In the genomic region with DNA sequence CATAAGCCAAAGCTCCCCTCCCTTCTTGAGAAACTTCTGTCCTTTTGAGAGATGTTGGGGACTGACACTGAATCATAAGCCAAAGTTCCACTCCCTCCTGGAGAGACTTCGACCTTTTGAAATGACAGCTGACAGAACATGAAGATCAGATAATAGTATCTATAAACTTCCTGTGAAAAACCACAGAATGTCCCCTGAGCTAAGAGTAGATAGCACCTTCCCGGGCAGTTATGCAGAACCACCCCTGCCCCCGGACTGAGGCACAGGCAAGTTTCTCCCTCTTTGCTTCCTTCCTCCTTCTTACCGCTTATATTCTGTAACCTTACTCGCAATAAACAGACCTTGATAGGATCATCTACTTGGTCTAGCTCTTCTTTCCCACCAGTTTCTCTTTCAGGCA, we compare ENCODE assay signal across 32 mouse cellular contexts.
DNase-seq lines count a peak whose midpoint lies in the region; ATAC-seq and TF ChIP-seq lines count a peak whose summit lies in the region.
"Had no signal": no experiment of that assay in that cellular context is flagged by ENCODE, and none has a peak within 500 bp of the region (broad histone marks: within the 10 kb centered on the region; RNA-seq: fewer than 3 reads in every experiment).

No protein-coding gene starts in this region.

- no peak overlapping the region for H3K27ac ChIP-seq in heart, adult 2 months
- H3K27ac ChIP-seq: embryonic facial prominence, embryonic 12.5 days; forebrain, embryonic 10.5 days; forebrain, embryonic 15.5 days; hindbrain, embryonic 10.5 days; hindbrain, embryonic 15.5 days; kidney, postnatal 0 days; left cerebral cortex, adult 2 months; limb, embryonic 12.5 days; liver, embryonic 15.5 days; lung, embryonic 15.5 days; macrophage; midbrain, embryonic 10.5 days; midbrain, embryonic 15.5 days had no signal

- no peak for TF ChIP-seq EP300 in heart, adult 2 months (IDR thresholded peaks at IDR 0.05; ENCODE audit: insufficient read depth, low read depth, low read length)

- no peaks in the 10 kb centered on the region for H3K79me2 ChIP-seq in heart, adult 2 months (replicated peaks; ENCODE audit: control insufficient read depth, insufficient read depth, low read length)

- peak; percentile 83 for DNase-seq in heart, adult 11 months
- no peak for DNase-seq in heart, adult 2 months
- DNase-seq in spleen, postnatal 36 days (ENCODE audit: low spot score in 2 of 2): peak; percentile 60 to 71
- no peak for DNase-seq in spleen, postnatal 14 days (ENCODE audit: low spot score in 2 of 2)
- peak; percentile 13 for DNase-seq in c-Kit-positive CD71-negative TER-119-negative erythroid progenitor cells, embryonic 14.5 days (ENCODE audit: low read depth)
- no peak for DNase-seq in layer of hippocampus, adult 11-12 months (ENCODE audit: low spot score)
- DNase-seq in layer of hippocampus, adult 18-20 months (ENCODE audit: low spot score in 2 of 2): no peak
- DNase-seq: adrenal gland, postnatal 14 days; cerebellum, adult 11-12 months; cerebellum, adult 9-11 months; embryo, embryonic 11 days; heart, postnatal 14 days; kidney, adult 8-10 months; kidney, postnatal 4 days; thymus, adult 2 months; thymus, postnatal 36 days had no signal

- TF ChIP-seq CTCF in heart, adult 2 months (IDR thresholded peaks at IDR 0.05): no peak

- H3K9ac ChIP-seq in heart, adult 2 months (ENCODE audit: low read depth, low read length): no peak overlapping the region
- H3K9ac ChIP-seq: embryonic facial prominence, embryonic 12.5 days; forebrain, embryonic 15.5 days; hindbrain, embryonic 15.5 days; limb, embryonic 12.5 days; liver, embryonic 15.5 days; lung, embryonic 15.5 days; midbrain, embryonic 15.5 days had no signal

- 55% methylated on average over 5 of the region's 5 CpGs for WGBS in heart, adult 2 months

- H3K4me3 ChIP-seq in heart, adult 2 months: no peak overlapping the region
- H3K4me3 ChIP-seq: embryonic facial prominence, embryonic 12.5 days; forebrain, embryonic 10.5 days; forebrain, embryonic 15.5 days; hindbrain, embryonic 10.5 days; hindbrain, embryonic 15.5 days; left cerebral cortex, adult 2 months; limb, embryonic 12.5 days; liver, embryonic 15.5 days; lung, embryonic 15.5 days; midbrain, embryonic 10.5 days; midbrain, embryonic 15.5 days had no signal

- ATAC-seq in megakaryocyte-erythroid progenitor cell, adult 5-6 weeks (replicated peaks; ENCODE audit: low FRiP score, low TSS enrichment, poor library complexity, severe bottlenecking): no peak
- ATAC-seq: forebrain, embryonic 15.5 days; inflammation-experienced regulatory T-cells, adult 6 months; midbrain, embryonic 15.5 days; Patski had no signal

- no peaks in the 10 kb centered on the region for H3K36me3 ChIP-seq in heart, adult 2 months (ENCODE audit: control insufficient read depth, insufficient read depth, low read length)
- H3K36me3 ChIP-seq: embryonic facial prominence, embryonic 12.5 days; forebrain, embryonic 10.5 days; forebrain, embryonic 15.5 days; hindbrain, embryonic 10.5 days; hindbrain, embryonic 15.5 days; limb, embryonic 12.5 days; liver, embryonic 15.5 days; lung, embryonic 15.5 days; midbrain, embryonic 10.5 days; midbrain, embryonic 15.5 days had no signal

- intact Hi-C loops in heart, adult 2 months (cut with DNase I): no loop called here

- H3K27me3 ChIP-seq in heart, adult 2 months (ENCODE audit: control insufficient read depth, insufficient read depth, low read length): no peaks in the 10 kb centered on the region
- H3K27me3 ChIP-seq: embryonic facial prominence, embryonic 12.5 days; forebrain, embryonic 15.5 days; hindbrain, embryonic 15.5 days; limb, embryonic 12.5 days; liver, embryonic 15.5 days; lung, embryonic 15.5 days; midbrain, embryonic 15.5 days; Patski had no signal

- no peak for TF ChIP-seq POLR2A in heart, adult 2 months (IDR thresholded peaks at IDR 0.05; ENCODE audit: insufficient read depth, low read depth, low read length)

- no peaks in the 10 kb centered on the region for H3K4me1 ChIP-seq in heart, adult 2 months (ENCODE audit: control insufficient read depth, insufficient read depth, low read length)
- H3K4me1 ChIP-seq: embryonic facial prominence, embryonic 12.5 days; forebrain, embryonic 10.5 days; forebrain, embryonic 15.5 days; hindbrain, embryonic 10.5 days; hindbrain, embryonic 15.5 days; limb, embryonic 12.5 days; liver, embryonic 15.5 days; lung, embryonic 15.5 days; midbrain, embryonic 10.5 days; midbrain, embryonic 15.5 days had no signal

Comparison
In these comparisons a context has a peak if more than half of its experiments do, and no peak if none do; other contexts are left out.
1. DNase-seq: peak in heart, adult 11 months (single experiment), spleen, postnatal 36 days (2 of 2) and c-Kit-positive CD71-negative TER-119-negative erythroid progenitor cells, embryonic 14.5 days (single experiment); none in heart, adult 2 months (0 of 2), spleen, postnatal 14 days (0 of 2), layer of hippocampus, adult 11-12 months (single experiment) and layer of hippocampus, adult 18-20 months (0 of 2).